Mouse (Mus musculus) embryonic facial prominence, embryonic 11.5 days (tissue): Measurements from ENCODE around the gene Gm9887. TPM values are rescaled to one million over a fixed set of nuclear protein-coding genes. Genes with fewer than 3 reads are reported as not detected.
"Not testable (repeated sequence)": the region's sequence is repeated elsewhere in the genome, so short reads cannot be mapped to it uniquely, and the experiment has no call there.

ENCODE experiments used
- ATAC-seq: fragments of 200-750 bp; cut with Nextera tagmentation; replicated peaks from 2 replicates; pipeline ENCODE4 v1.8.0; 2017; ENCODE audit warnings: low read depth; ENCODE audit not compliant: insufficient number of reproducible peaks, low FRiP score, low TSS enrichment
- DNase-seq: peaks from one replicate; pipeline ENCODE4 v3.0.0-alpha.2; 2015; ENCODE audit warnings: low spot score
- H3K27ac ChIP-seq: fragments of 300-500 bp; sonication (generic); replicated peaks from 2 replicates; pipeline ENCODE4 v1.5.1; 2014; ENCODE audit warnings: mild to moderate bottlenecking, low read depth, low read length, control low read depth
- H3K27me3 ChIP-seq: fragments of 300-500 bp; sonication (generic); 2 replicates; pipeline ENCODE4 v1.6.1; 2014; ENCODE audit warnings: mild to moderate bottlenecking, low read length, moderate library complexity, mixed read lengths; ENCODE audit not compliant: control insufficient read depth, insufficient read depth
- H3K36me3 ChIP-seq: fragments of 300-500 bp; sonication (generic); replicated peaks from 2 replicates; pipeline ENCODE4 v1.6.1; 2014; ENCODE audit warnings: low read depth, mild to moderate bottlenecking, low read length, moderate library complexity, mixed read lengths; ENCODE audit not compliant: control insufficient read depth, insufficient read depth
- H3K4me1 ChIP-seq: fragments of 300-500 bp; sonication (generic); 2 replicates; pipeline ENCODE4 v1.6.1; 2014; ENCODE audit warnings: low read length, mixed read lengths; ENCODE audit not compliant: control insufficient read depth, insufficient read depth
- H3K4me2 ChIP-seq: fragments of 300-500 bp; sonication (generic); 2 replicates; pipeline ENCODE4 v1.6.1; 2014; ENCODE audit warnings: low read depth, mild to moderate bottlenecking, control low read depth, low read length, moderate library complexity
- H3K4me3 ChIP-seq: fragments of 300-500 bp; sonication (generic); 2 replicates; pipeline ENCODE4 v1.5.1; 2014; ENCODE audit warnings: low read depth, low read length, control low read depth
- H3K9ac ChIP-seq: fragments of 300-500 bp; sonication (generic); replicated peaks from 2 replicates; pipeline ENCODE4 v1.6.1; 2014; ENCODE audit warnings: mild to moderate bottlenecking, control low read depth, low read length
- H3K9me3 ChIP-seq: fragments of 300-500 bp; sonication (generic); replicated peaks from 2 replicates; pipeline ENCODE4 v1.6.1; 2016; ENCODE audit warnings: mild to moderate bottlenecking, low read length, inconsistent platforms, mixed read lengths; ENCODE audit not compliant: control insufficient read depth
- WGBS: fragments of 180-500 bp; shearing (Covaris S2); extraction: QIAGEN DNeasy Blood & Tissue Kit; methylation state at CpG from one replicate; pipeline ENCODE4 v1.1.7; 2014; 5-methylcytosine and 5-hydroxymethylcytosine counted together
- polyA plus RNA-seq: library from polyadenylated mRNA; unstranded; fragments of >200 nt; fragmentation: Nextera tagmentation; extraction: Ambion mirVana; gene quantifications from 2 replicates; pipeline ENCODE4 v1.2.1, GENCODE M21; 2014

Gm9887 gene
- polyA plus RNA-seq, 1 experiment from 2014 or later = 1.0 TPM

DNA sequence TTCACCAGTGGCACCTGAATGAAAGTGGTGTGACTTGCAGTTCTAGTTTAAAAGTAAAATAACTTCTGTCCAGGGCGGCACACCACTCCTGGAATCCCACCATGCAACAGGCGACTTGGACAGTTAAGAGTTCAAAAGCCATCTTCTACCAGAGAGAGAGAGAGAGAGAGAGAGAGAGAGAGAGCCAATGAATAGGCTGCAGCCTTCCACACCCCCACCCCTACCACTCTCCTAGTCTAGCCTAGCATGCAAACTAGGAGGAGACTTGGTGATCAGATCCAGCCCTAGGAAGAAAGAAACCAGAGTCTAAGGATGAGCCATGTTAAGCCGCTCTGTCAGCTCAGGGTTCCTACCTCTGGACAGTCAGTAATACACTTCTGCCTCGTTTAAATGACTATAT lies 9.9 kb downstream of the Gm9887 start:
- WGBS = 41% methylated on average over 4 of the region's 4 CpGs
- Histone ChIP-seq H3K9me3 (no peaks in the 10 kb centered on the region), H3K4me2 (no peak overlapping the region), H3K4me3 (no peak overlapping the region), H3K4me1 (no peaks in the 10 kb centered on the region), H3K27ac (no peak overlapping the region), H3K9ac (no peak overlapping the region), H3K36me3 (no peaks in the 10 kb centered on the region), H3K27me3 (no peaks in the 10 kb centered on the region)
- ATAC-seq (no peak), DNase-seq (no peak)

DNA sequence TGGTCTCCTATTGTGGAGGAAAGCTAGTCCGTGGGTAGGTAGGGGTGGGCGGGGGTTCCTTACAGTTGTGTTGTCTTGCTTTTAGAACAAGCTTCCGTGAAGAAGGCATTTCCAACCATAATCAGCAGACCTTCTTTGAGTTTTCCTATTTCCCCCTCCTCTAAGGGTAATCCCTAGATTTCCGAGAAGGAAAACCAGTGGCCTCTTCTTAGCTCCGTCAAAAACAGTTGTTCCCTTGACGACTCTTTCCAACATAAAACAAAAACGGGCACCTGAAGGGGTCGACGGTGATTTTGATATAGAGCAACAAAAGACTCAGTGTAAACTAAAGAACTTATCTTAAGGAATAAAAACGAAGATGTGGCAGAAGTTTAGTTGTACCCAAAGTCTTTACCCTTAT lies 10.3 kb downstream of the Gm9887 start:
- Histone ChIP-seq H3K27ac (peak overlapping the region; percentile 75), H3K9me3 (no peaks in the 10 kb centered on the region), H3K4me2 (peak overlapping the region; percentile 63), H3K4me3 (peak overlapping the region; percentile 48), H3K9ac (peak overlapping the region; percentile 65), H3K36me3 (no peaks in the 10 kb centered on the region), H3K27me3 (no peaks in the 10 kb centered on the region), H3K4me1 (no peaks in the 10 kb centered on the region)
- 7% methylated on average over 10 of the region's 10 CpGs for WGBS
- DNase-seq (no peak), ATAC-seq (no peak)

DNA sequence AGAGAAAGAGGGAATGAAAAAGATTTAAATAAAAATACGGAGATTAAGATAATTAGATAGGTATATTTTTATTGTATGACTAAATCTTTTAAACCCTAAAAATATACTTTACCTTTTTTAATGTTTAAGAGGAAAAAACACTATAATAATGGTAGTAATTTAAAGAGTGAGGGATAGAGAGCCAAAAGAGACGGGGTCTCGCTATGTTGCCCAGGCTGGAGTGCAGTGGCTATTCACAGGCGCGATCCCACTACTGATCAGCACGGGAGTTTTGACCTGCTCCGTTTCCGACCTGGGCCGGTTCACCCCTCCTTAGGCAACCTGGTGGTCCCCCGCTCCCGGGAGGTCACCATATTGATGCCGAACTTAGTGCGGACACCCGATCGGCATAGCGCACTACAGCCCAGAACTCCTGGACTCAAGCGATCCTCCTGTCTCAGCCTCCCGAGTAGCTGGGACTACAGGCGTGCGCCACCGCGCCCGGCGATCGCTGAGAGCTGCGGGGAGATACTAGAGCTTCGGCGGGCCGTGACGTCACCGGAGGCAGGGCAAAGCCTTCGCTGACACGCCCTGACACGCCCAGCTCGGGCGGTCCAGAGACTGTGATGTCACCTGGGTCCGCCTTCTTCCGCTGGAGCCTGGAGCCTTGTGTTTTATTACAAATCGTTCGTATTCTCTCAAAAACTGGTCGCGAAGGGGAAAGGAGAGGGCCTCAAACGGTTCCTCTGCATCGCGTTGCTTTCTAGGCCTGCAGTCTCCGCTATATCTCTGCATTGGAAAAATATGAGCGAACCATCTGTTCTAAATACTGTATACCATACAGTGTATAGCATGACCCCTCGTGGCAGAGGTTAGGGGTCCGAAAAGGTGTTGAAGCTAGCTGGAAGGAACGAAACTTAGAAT lies 11.0 kb downstream of the Gm9887 start:
- peak; percentile 97 for DNase-seq
- H3K36me3 ChIP-seq, H3K9me3 ChIP-seq, H3K4me1 ChIP-seq, H3K27me3 ChIP-seq: not testable (repeated sequence)
- Histone ChIP-seq H3K9ac (peak overlapping the region; percentile 65), H3K4me3 (peak overlapping the region; percentile 48), H3K4me2 (peak overlapping the region; percentile 63), H3K27ac (peak overlapping the region; percentile 75)
- WGBS = under 1% methylated on average over 39 of the region's 50 CpGs
- ATAC-seq = peak; percentile 95

DNA sequence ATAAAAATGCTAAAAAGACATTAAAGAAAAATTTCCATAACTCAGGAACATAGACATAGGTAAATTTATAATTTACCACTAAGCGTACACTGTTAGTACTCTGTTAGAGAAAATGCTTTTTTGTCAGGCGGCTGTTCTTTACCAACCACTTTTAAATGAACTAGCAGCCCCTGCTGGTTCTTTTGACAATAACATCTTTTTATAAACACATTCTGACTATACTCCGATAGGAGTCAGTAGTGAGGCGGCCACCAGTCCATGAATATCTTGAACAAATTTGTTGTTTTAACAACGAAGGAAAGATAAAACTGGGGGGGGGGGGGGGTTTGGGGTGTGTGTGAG lies 11.6 kb downstream of the Gm9887 start:
- whole genome bisulfite sequencing = 18% methylated on average over 5 of the region's 5 CpGs
- no peaks in the 10 kb centered on the region for H3K9me3 ChIP-seq
- H3K9ac ChIP-seq = no peak overlapping the region
- no peaks in the 10 kb centered on the region for H3K4me1 ChIP-seq
- H3K27ac ChIP-seq = no peak overlapping the region
- H3K4me3 ChIP-seq = no peak overlapping the region
- H3K36me3 ChIP-seq = no peaks in the 10 kb centered on the region
- H3K27me3 ChIP-seq = no peaks in the 10 kb centered on the region
- no peak for ATAC-seq
- peak; percentile 75 for DNase-seq
- no peak overlapping the region for H3K4me2 ChIP-seq

DNA sequence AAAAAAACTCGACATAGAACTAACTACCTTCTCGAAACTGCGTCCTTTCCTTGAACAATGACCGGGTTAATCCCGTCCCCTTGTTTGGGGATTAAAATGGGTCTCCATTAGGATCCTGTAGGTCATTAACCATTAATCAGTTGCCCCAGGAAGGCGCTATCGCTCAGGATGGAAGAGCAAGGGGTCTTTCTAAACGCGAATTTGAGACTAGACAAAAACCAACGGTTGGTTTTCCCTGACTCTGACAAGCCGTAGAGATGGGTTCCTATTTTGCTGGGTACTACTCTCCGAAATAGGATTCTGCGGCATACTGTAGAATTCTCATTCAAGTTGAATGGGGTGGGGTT lies 15.0 kb downstream of the Gm9887 start:
- Histone ChIP-seq H3K27ac (no peak overlapping the region), H3K27me3 (no peaks in the 10 kb centered on the region), H3K4me1 (no peaks in the 10 kb centered on the region), H3K4me2 (peak overlapping the region; percentile 49), H3K9ac (peak overlapping the region; percentile 94), H3K36me3 (no peaks in the 10 kb centered on the region; the same call in 1 of the 2 replicates), H3K9me3 (no peaks in the 10 kb centered on the region), H3K4me3 (peak overlapping the region; percentile 87)
- ATAC-seq = no peak
- no peak for DNase-seq
- 5% methylated on average over 13 of the region's 13 CpGs for WGBS

DNA sequence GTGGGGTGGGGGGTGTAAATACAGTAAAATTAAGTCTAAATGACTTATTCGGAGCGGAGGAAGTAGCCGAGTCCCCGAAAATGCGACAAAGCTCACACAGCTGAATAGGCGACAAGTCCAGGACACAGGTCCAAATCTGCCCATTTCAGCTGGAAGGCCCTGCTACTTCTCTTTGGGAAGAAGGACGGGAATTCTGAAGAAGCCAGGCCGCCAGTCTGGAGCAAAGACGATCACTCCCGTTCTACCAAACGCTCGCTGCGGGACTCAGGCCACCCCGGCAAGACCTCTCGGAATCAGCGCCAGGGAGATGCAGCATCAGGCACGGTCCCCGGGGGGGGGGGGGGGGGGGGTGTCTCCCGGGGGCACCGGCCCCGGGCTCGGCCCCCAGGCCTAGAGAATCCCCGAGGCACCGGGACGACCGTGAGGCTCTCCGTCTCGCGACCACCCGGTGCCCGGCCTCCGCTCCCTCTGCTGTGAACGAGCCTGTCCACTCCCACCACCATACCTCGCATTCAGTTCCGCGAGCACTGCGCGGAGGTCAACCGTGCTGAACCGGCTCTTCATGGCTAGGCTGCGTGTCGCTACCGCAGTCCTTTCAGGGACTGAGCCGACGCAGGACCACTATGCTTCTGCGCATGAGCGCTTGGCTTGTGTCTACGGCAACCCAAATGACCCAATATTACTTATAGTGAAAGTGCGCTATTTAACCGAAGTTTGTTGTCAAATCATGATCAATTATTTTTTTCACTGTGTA lies 15.5 kb downstream of the Gm9887 start, which contains the start of gene Nemf:
Nemf (minus strand) TSS at position 620 of the 754 bp plus-strand sequence.
- H3K27ac ChIP-seq = peak within 1 kb of the TSS; percentile 65
- peak within 1 kb of the TSS; percentile 94 for H3K9ac ChIP-seq
- H3K4me1 ChIP-seq = no peaks in the 10 kb centered on the region
- H3K36me3 ChIP-seq = no peaks in the 10 kb centered on the region; the same call in 1 of the 2 replicates
- 1% methylated on average over 38 of the region's 50 CpGs for WGBS
- DNase-seq = peak; percentile 92
- ATAC-seq = peak; percentile 54
- H3K4me2 ChIP-seq = peak within 1 kb of the TSS; percentile 49
- H3K9me3 ChIP-seq = no peaks in the 10 kb centered on the region
- no peaks in the 10 kb centered on the region for H3K27me3 ChIP-seq
- peak within 1 kb of the TSS; percentile 87 for H3K4me3 ChIP-seq

DNA sequence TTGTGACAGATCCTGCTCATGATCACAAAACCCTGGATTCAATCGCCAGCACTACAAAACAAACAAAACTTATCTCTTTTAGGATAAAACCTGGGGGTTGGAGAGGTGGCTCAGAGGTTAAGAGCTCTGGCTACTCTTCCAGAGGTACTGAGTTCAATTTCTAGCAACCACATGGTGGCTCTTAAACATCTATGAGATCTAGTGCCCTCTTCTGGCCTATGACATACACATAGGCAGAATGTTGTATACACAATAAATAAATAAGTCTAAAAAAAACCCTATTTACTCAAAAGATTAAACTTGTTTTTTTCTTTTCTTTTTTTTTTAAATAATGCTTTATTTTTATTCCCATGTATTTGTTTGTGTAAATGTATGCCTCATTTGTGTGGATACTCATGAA lies 20.6 kb downstream of the Gm9887 start:
- ATAC-seq (no peak), DNase-seq (no peak)
- Histone ChIP-seq H3K36me3 (peaks cover 5% of the 10 kb centered on the region), H3K27me3 (no peaks in the 10 kb centered on the region), H3K9ac (no peak overlapping the region), H3K9me3 (no peaks in the 10 kb centered on the region), H3K4me1 (no peaks in the 10 kb centered on the region), H3K27ac (no peak overlapping the region), H3K4me2 (no peak overlapping the region), H3K4me3 (no peak overlapping the region)
- 89% methylated on average over 1 of the region's 1 CpGs for WGBS

DNA sequence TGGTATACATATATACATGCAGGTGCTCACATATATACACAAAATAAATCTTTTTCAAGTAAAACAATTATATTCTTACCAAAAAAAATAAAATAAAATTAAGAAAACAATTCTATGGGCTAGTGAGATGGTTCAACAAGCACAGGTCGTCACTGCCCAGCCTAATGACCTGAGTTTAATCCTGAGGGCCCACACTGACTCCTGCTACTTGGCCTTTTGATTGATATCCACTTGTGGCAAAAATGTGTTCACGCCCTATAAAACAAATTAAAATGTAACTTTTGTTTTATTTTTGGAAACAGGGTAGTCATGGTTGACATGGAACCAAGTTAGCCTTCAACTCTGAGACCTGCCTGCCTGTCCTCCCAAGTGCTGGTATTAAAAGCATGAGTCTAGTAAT lies 22.3 kb downstream of the Gm9887 start:
- 88% methylated on average over 2 of the region's 2 CpGs for WGBS
- peaks cover 5% of the 10 kb centered on the region for H3K36me3 ChIP-seq
- ATAC-seq (no peak), DNase-seq (no peak)
- no peak overlapping the region for H3K4me3 ChIP-seq
- H3K27ac ChIP-seq = no peak overlapping the region
- no peak overlapping the region for H3K4me2 ChIP-seq
- no peak overlapping the region for H3K9ac ChIP-seq
- H3K27me3 ChIP-seq = no peaks in the 10 kb centered on the region
- no peaks in the 10 kb centered on the region for H3K9me3 ChIP-seq
- no peaks in the 10 kb centered on the region for H3K4me1 ChIP-seq
